Mouse (Mus musculus) liver, embryonic 14.5 days (tissue): Measurements from ENCODE around the gene Zic3. TPM values are rescaled to one million over a fixed set of nuclear protein-coding genes. Genes with fewer than 3 reads are reported as not detected.

Source experiments
- ATAC-seq: fragments of 200-750 bp; cut with Nextera tagmentation; 2 replicates; pipeline ENCODE4 v1.8.0; 2017; ENCODE audit warnings: moderate number of reproducible peaks, mild to moderate bottlenecking, moderate library complexity; ENCODE audit not compliant: insufficient read depth
- DNase-seq, 3 experiments: peaks; one replicate each; pipeline ENCODE4 v3.0.0-alpha.2; 2012 to 2013; ENCODE audit warnings: low read depth in 3 of 3, low spot score in 3 of 3
- H3K27ac ChIP-seq: fragments of 300-500 bp; sonication (generic); 2 replicates; pipeline ENCODE4 v1.5.1; 2014; ENCODE audit warnings: moderate library complexity, mild to moderate bottlenecking, control low read depth, inconsistent platforms
- H3K27me3 ChIP-seq: fragments of 300-500 bp; sonication (generic); 2 replicates; pipeline ENCODE4 v1.6.1; 2014; ENCODE audit warnings: mild to moderate bottlenecking, low read length, moderate library complexity; ENCODE audit not compliant: control insufficient read depth, insufficient read depth
- H3K36me3 ChIP-seq: fragments of 300-500 bp; sonication (generic); replicated peaks from 2 replicates; pipeline ENCODE4 v1.6.1; 2014; ENCODE audit warnings: low read depth; ENCODE audit not compliant: control insufficient read depth, insufficient read depth
- H3K4me1 ChIP-seq, 2 experiments: fragments of 200-500 bp in 1 of 2; fragments of 300-500 bp in 1 of 2; sonication (generic) in 1 of 2; replicated peaks; 2 replicates each; pipeline ENCODE4 v1.6.1; 2012 to 2014; ENCODE audit warnings: antibody characterized with exemption in 1 of 2, inconsistent platforms in 1 of 2, low read length in 1 of 2; ENCODE audit not compliant: control insufficient read depth in 2 of 2, insufficient read depth in 2 of 2
- H3K4me2 ChIP-seq: fragments of 300-500 bp; sonication (generic); 2 replicates; pipeline ENCODE4 v1.6.1; 2014; ENCODE audit warnings: low read depth, mild to moderate bottlenecking, control low read depth, moderate library complexity
- H3K4me3 ChIP-seq, 2 experiments: fragments of 200-500 bp in 1 of 2; fragments of 300-500 bp in 1 of 2; sonication (generic) in 1 of 2; 2 replicates each; pipeline ENCODE4 v1.5.1; 2012 to 2014; ENCODE audit warnings: low read depth in 2 of 2, low read length in 2 of 2, mild to moderate bottlenecking in 2 of 2, control low read depth in 1 of 2, inconsistent platforms in 1 of 2, moderate library complexity in 1 of 2; ENCODE audit not compliant: insufficient read depth in 1 of 2
- H3K9ac ChIP-seq: fragments of 300-500 bp; sonication (generic); replicated peaks from 2 replicates; pipeline ENCODE4 v1.6.1; 2014; ENCODE audit warnings: mild to moderate bottlenecking, control low read depth, moderate library complexity
- H3K9me3 ChIP-seq: fragments of 300-500 bp; sonication (generic); 2 replicates; pipeline ENCODE4 v1.6.1; 2016; ENCODE audit warnings: low read length, mixed read lengths; ENCODE audit not compliant: control insufficient read depth
- CTCF ChIP-seq: IDR thresholded peaks from 2 replicates; pipeline ENCODE4 v1.5.1; 2016; ENCODE audit warnings: antibody characterized with exemption, low read depth, control low read depth
- EP300 ChIP-seq: IDR thresholded peaks from 2 replicates; pipeline ENCODE4 v1.6.1; 2016; ENCODE audit warnings: antibody characterized with exemption, low read depth
- WGBS: fragments of 180-500 bp; shearing (Covaris S2); extraction: QIAGEN DNeasy Blood & Tissue Kit; methylation state at CpG from one replicate; pipeline ENCODE4 v1.1.7; 2014; ENCODE audit not compliant: insufficient replicate concordance; 5-methylcytosine and 5-hydroxymethylcytosine counted together
- polyA plus RNA-seq, 2 experiments: library from polyadenylated mRNA; depleted of rRNA in 1 of 2; stranded (reverse) in 1 of 2; unstranded in 1 of 2; fragments of >200 nt; fragmentation: Nextera tagmentation in 1 of 2; extraction: Ambion mirVana in 1 of 2; gene quantifications; 2 replicates each; pipeline versions ENCODE4 v1.2.1 to v1.2.3; 2012 to 2014

Zic3 gene
- 0.02 and 0.03 TPM in 2 replicates for polyA plus RNA-seq (2012; rRNA removed)
- not detected in 2 replicates for polyA plus RNA-seq (2014; fragmentation: Nextera tagmentation; extraction: Ambion mirVana)

DNA sequence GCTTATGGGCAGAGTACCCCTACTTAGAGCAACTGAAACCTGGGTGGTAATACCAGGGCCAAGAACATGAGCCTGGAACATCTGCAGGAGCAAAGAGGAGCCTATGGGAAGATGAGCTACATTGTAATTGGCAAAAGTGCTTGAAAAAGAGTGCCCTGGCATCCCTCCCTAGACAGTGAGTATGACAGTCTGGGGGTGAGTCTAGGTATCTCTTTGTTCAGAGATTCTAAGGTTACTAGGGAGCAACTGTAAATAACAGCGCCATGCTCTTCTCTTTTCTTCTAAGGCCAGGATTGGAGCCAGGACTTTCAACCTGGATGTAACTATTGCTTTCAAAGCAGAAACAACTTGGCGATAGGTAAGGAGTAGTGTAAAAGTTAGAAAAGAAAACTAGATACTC, at the start of gene Zic3:
TSS of gene Zic3 (plus strand) at position 301 of the 400 bp plus-strand sequence.
- Histone ChIP-seq H3K4me1 (no peaks in the 10 kb centered on the region), H3K9me3 (no peaks in the 10 kb centered on the region), H3K4me2 (no peak within 1 kb of the TSS), H3K9ac (no peak within 1 kb of the TSS), H3K27ac (no peak within 1 kb of the TSS), H3K4me3 (no peak within 1 kb of the TSS), H3K36me3 (no peaks in the 10 kb centered on the region), H3K27me3 (peaks cover 14% of the 10 kb centered on the region)
- ATAC-seq (no peak), DNase-seq (no peak)
- 56% methylated on average over 2 of the region's 2 CpGs for WGBS
- no peak for TF ChIP-seq EP300
- TF ChIP-seq CTCF: no peak

GRCm38 (mm10) chrX:57982351-57982750, 40.1 kb upstream of the Zic3 start:
- TF ChIP-seq EP300: no peak
- no peak for TF ChIP-seq CTCF
- no peak overlapping the region for H3K4me3 ChIP-seq
- no peak overlapping the region for H3K9ac ChIP-seq
- H3K27me3 ChIP-seq: no peaks in the 10 kb centered on the region
- H3K9me3 ChIP-seq: no peaks in the 10 kb centered on the region
- DNase-seq (no peak), ATAC-seq (no peak)
- 56% methylated on average over 4 of the region's 4 CpGs for WGBS
- no peaks in the 10 kb centered on the region for H3K36me3 ChIP-seq
- H3K4me2 ChIP-seq: no peak overlapping the region
- H3K4me1 ChIP-seq: no peaks in the 10 kb centered on the region
- no peak overlapping the region for H3K27ac ChIP-seq

GRCm38 (mm10) chrX:57987455-57988109, 34.9 kb upstream of the Zic3 start:
- no peak for TF ChIP-seq EP300
- TF ChIP-seq CTCF: no peak
- H3K4me2 ChIP-seq: no peak overlapping the region
- DNase-seq (no peak), ATAC-seq (no peak)
- no peak overlapping the region for H3K9ac ChIP-seq
- no peak overlapping the region for H3K4me3 ChIP-seq
- H3K27me3 ChIP-seq: no peaks in the 10 kb centered on the region
- H3K27ac ChIP-seq: no peak overlapping the region
- no peaks in the 10 kb centered on the region for H3K4me1 ChIP-seq
- H3K9me3 ChIP-seq: no peaks in the 10 kb centered on the region
- 57% methylated on average over 10 of the region's 10 CpGs for WGBS
- no peaks in the 10 kb centered on the region for H3K36me3 ChIP-seq

GRCm38 (mm10) chrX:58013391-58013790, 9.1 kb upstream of the Zic3 start:
- H3K27me3 ChIP-seq: peaks cover 13% of the 10 kb centered on the region
- DNase-seq: no peak
- no peak overlapping the region for H3K4me3 ChIP-seq
- ATAC-seq: no peak
- 37% methylated on average over 5 of the region's 5 CpGs for WGBS
- H3K4me2 ChIP-seq: no peak overlapping the region
- H3K9me3 ChIP-seq: no peaks in the 10 kb centered on the region
- no peak overlapping the region for H3K9ac ChIP-seq
- no peak for TF ChIP-seq EP300
- no peak overlapping the region for H3K27ac ChIP-seq
- no peaks in the 10 kb centered on the region for H3K36me3 ChIP-seq
- H3K4me1 ChIP-seq: no peaks in the 10 kb centered on the region

DNA sequence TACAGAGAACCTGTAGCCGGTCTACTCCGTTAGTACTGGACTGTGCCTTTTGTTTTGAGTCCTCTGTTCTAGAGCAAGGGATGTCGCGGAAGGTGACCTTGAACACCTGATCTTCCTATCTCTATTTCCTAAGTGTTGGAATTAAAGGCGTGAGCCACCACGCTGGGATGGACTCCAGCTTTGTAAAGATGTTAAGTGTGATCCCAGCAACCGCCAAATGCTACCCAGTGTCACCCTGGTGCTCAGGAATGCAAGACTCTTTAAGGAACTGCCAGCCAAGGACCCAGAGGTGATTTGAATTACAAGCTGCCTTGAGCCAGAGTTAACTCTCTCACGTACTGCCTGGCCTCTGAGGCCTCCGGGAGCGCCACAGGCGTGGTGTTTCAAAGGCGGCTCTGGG, 8.4 kb upstream of the Zic3 start:
- DNase-seq: no peak
- TF ChIP-seq CTCF (no peak), EP300 (no peak)

More for the DNA sequence above, 8.4 kb upstream of the Zic3 start:
- peaks cover 20% of the 10 kb centered on the region for H3K27me3 ChIP-seq
- H3K9ac ChIP-seq: no peak overlapping the region
- H3K4me3 ChIP-seq: no peak overlapping the region
- H3K4me2 ChIP-seq: no peak overlapping the region
- no peaks in the 10 kb centered on the region for H3K36me3 ChIP-seq
- ATAC-seq: no peak
- WGBS: 17% methylated on average over 12 of the region's 12 CpGs
- no peaks in the 10 kb centered on the region for H3K9me3 ChIP-seq
- H3K4me1 ChIP-seq: no peaks in the 10 kb centered on the region
- H3K27ac ChIP-seq: no peak overlapping the region
